Mouse (Mus musculus) liver, postnatal 0 days (tissue): Measurements from ENCODE around the gene St6galnac3. TPM values are rescaled to one million over a fixed set of nuclear protein-coding genes. Genes with fewer than 3 reads are reported as not detected.
A peak's percentile ranks its signal among the peaks of the same experiment; 100 is the strongest.

Experiments
- ATAC-seq: fragments of 200-750 bp; cut with Nextera tagmentation; 2 replicates; pipeline ENCODE4 v1.8.0; 2017; ENCODE audit warnings: mild to moderate bottlenecking, moderate library complexity
- DNase-seq: peaks from one replicate; pipeline ENCODE4 v3.0.0-alpha.2; 2016
- H3K27ac ChIP-seq: fragments of 300-500 bp; sonication (generic); 2 replicates; pipeline ENCODE4 v1.5.1; 2014; ENCODE audit warnings: antibody characterized with exemption, moderate library complexity, mild to moderate bottlenecking, low read depth
- H3K27me3 ChIP-seq: fragments of 300-500 bp; sonication (generic); 2 replicates; pipeline ENCODE4 v1.6.1; 2014; ENCODE audit warnings: low read length, control low read depth, mixed read lengths; ENCODE audit not compliant: insufficient read depth
- H3K36me3 ChIP-seq: fragments of 300-500 bp; sonication (generic); replicated peaks from 2 replicates; pipeline ENCODE4 v1.6.1; 2014; ENCODE audit warnings: mild to moderate bottlenecking, control low read depth, low read length, moderate library complexity, mixed read lengths; ENCODE audit not compliant: insufficient read depth
- H3K4me1 ChIP-seq: fragments of 300-500 bp; sonication (generic); 2 replicates; pipeline ENCODE4 v1.6.1; 2014; ENCODE audit warnings: antibody characterized with exemption, mild to moderate bottlenecking, control low read depth; ENCODE audit not compliant: insufficient read depth
- H3K4me2 ChIP-seq: fragments of 300-500 bp; sonication (generic); 2 replicates; pipeline ENCODE4 v1.6.1; 2014; ENCODE audit warnings: low read depth, mild to moderate bottlenecking, low read length, moderate library complexity, mixed read lengths
- H3K4me3 ChIP-seq: fragments of 300-500 bp; sonication (generic); 2 replicates; pipeline ENCODE4 v1.5.1; 2014; ENCODE audit warnings: low read depth, low read length
- H3K9ac ChIP-seq: fragments of 300-500 bp; sonication (generic); replicated peaks from 2 replicates; pipeline ENCODE4 v1.6.1; 2014; ENCODE audit warnings: mild to moderate bottlenecking, moderate library complexity
- H3K9me3 ChIP-seq: fragments of 300-500 bp; sonication (generic); 2 replicates; pipeline ENCODE4 v1.6.1; 2016; ENCODE audit warnings: mild to moderate bottlenecking, control low read depth, low read length, mixed read lengths
- CTCF ChIP-seq: sonication (generic); IDR thresholded peaks from 2 replicates; pipeline ENCODE4 v1.5.1; 2016; ENCODE audit warnings: antibody characterized with exemption, low read depth
- EP300 ChIP-seq: IDR thresholded peaks from 2 replicates; pipeline ENCODE4 v1.6.1; 2016; ENCODE audit warnings: antibody characterized with exemption, low read depth, mild to moderate bottlenecking
- WGBS: fragments of 180-500 bp; shearing (Covaris S2); extraction: QIAGEN DNeasy Blood & Tissue Kit; methylation state at CpG from one replicate; pipeline ENCODE4 v1.1.7; 2014; ENCODE audit not compliant: insufficient replicate concordance; 5-methylcytosine and 5-hydroxymethylcytosine counted together
- polyA plus RNA-seq: library from polyadenylated mRNA; unstranded; fragments of >200 nt; fragmentation: Nextera tagmentation; extraction: Ambion mirVana; gene quantifications from 2 replicates; pipeline ENCODE4 v1.2.1, GENCODE M21; 2015

Gene St6galnac3
- polyA plus RNA-seq, 1 experiment from 2014 or later = 5.0 TPM

DNA sequence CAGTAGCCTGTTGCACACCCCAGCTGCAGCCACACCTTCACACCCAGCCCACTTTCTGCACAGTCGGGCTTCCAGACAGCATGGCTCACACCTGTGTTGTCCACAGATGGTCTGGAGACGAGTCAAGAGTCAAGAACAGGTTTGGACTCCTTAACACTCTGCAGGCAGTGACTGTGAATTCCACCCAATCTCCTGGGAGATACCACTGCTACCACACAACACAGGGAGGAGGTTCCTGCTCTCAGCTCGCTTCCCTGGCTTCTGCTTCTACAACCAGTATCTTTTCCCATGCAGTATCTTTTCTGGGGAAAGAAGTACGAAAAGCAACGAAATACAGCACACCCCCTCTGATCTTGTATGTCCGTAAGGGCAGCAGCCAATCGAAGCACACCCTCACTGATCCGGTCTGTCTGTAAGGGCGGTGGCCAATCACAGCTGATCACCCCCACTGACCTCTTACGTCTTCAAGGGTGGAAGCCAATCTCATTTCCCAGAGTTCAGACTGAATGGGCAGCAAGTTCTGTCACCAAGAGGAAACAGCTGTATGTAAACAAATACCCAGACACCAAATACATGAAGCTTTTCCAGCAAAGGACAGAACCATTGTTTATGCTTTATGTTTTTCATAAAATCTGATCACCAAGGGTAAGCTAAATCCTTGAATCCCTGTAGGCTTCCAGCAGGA is 92.8 kb downstream of the St6galnac3 start:
- no peak overlapping the region for H3K4me2 ChIP-seq
- no peak overlapping the region for H3K4me3 ChIP-seq
- no peaks in the 10 kb centered on the region for H3K9me3 ChIP-seq
- H3K4me1 ChIP-seq = no peaks in the 10 kb centered on the region
- H3K36me3 ChIP-seq = no peaks in the 10 kb centered on the region
- no peak for DNase-seq
- TF ChIP-seq EP300 = no peak
- no peak for ATAC-seq
- H3K27me3 ChIP-seq = no peaks in the 10 kb centered on the region
- no peak overlapping the region for H3K9ac ChIP-seq
- no peak overlapping the region for H3K27ac ChIP-seq
- WGBS = 80% methylated on average over 10 of the region's 10 CpGs

DNA sequence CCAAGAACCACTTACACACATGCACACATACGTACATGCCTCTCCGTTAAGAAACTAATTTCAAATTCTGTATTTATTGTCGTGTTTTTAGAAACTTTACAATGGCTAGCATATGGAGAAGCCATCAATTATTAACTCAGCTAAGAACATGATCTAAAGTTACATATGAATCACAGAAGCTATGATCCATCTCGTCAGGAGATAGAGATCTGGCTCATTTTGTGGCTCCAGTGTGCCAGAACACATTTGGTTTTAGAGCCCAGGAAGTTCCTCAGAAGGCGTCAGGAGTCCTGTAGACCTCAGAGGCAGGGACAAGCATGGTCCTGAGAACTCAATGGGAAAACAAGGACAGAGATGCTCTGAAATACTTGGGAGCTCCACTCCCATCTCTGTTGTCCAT is 98.7 kb downstream of the St6galnac3 start:
- TF ChIP-seq CTCF (no peak), EP300 (no peak)
- H3K4me3 ChIP-seq = no peak overlapping the region
- 84% methylated on average over 5 of the region's 5 CpGs for WGBS
- H3K27me3 ChIP-seq = no peaks in the 10 kb centered on the region
- H3K9me3 ChIP-seq = no peaks in the 10 kb centered on the region
- DNase-seq = no peak
- H3K9ac ChIP-seq = no peak overlapping the region
- H3K4me1 ChIP-seq = no peaks in the 10 kb centered on the region
- H3K36me3 ChIP-seq = no peaks in the 10 kb centered on the region
- H3K4me2 ChIP-seq = no peak overlapping the region
- no peak for ATAC-seq
- no peak overlapping the region for H3K27ac ChIP-seq

DNA sequence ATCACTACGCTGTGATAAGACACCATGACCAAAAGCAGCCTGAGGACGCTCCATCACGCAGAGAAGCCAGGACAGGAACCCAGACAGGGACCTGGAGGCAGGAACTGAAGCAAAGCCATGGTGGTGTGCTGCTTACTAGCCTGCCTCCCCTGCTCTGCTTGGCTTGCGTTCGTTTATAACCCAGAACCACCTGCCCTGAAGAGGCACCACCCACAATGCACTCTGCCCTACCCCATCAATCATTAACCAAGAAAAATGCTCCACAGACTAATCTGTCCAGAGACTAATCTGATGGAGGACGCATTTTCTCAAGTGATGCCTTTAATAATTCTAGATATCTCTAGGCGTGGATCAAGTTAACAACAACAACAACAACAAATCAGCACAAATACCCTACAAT is 106.0 kb downstream of the St6galnac3 start:
- Histone ChIP-seq H3K27me3 (no peaks in the 10 kb centered on the region), H3K4me2 (no peak overlapping the region), H3K9me3 (no peaks in the 10 kb centered on the region), H3K4me1 (peaks cover 9% of the 10 kb centered on the region; the same call in 1 of the 2 replicates), H3K36me3 (no peaks in the 10 kb centered on the region), H3K27ac (no peak overlapping the region), H3K9ac (no peak overlapping the region), H3K4me3 (no peak overlapping the region)
- DNase-seq (no peak), ATAC-seq (peak; percentile 66; the same call in 1 of the 2 replicates)
- 90% methylated on average over 7 of the region's 7 CpGs for WGBS
- TF ChIP-seq EP300 = no peak
- TF ChIP-seq CTCF = no peak

DNA sequence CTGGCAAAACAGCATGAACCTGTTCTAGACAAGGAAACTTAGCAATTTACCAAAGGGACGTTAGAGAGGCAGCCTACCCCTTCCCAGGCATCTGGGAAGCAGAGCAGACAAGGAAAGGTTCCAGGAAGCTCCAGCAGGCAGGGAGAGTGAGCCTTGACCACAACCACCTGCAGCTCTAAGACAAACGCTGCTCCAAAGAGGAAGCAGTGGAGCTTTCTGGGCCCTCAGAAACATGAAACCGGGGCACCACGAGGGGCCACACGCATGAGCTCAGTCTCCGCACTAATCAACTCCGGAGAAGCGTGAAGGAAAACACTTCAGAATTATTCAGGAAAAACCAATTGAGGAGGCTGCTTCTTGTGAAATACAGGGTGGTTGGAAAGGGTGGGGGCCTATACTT is 108.1 kb downstream of the St6galnac3 start:
- DNase-seq (no peak), ATAC-seq (no peak)
- 37% methylated on average over 8 of the region's 8 CpGs for WGBS
- Histone ChIP-seq H3K9me3 (no peaks in the 10 kb centered on the region), H3K4me2 (no peak overlapping the region), H3K4me3 (no peak overlapping the region), H3K4me1 (peaks cover 9% of the 10 kb centered on the region; the same call in 1 of the 2 replicates), H3K36me3 (no peaks in the 10 kb centered on the region), H3K27ac (no peak overlapping the region), H3K27me3 (no peaks in the 10 kb centered on the region), H3K9ac (no peak overlapping the region)
- no peak for TF ChIP-seq EP300
- TF ChIP-seq CTCF = no peak

DNA sequence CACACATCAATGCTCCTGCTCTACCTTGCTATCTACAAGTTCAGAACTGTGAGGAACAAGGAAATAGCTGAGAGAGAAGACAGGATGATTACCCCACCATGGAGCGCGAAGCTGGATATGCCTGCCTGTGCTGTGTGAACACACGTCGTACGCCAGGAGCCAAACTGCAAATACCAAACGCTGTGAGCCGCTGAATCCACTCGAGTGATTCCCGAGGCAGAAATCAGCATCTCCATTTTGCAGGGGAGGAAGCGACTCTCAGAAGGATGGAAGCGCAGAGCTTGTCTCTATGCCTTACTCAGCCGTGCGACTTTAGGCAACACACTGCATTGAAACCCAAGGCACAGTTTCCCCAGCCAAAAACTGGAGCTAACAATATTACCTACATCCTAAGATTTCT is 114.7 kb downstream of the St6galnac3 start:
- TF ChIP-seq CTCF = no peak
- no peak for TF ChIP-seq EP300
- ATAC-seq = no peak
- no peak overlapping the region for H3K4me3 ChIP-seq
- no peak overlapping the region for H3K9ac ChIP-seq
- H3K27me3 ChIP-seq = no peaks in the 10 kb centered on the region
- DNase-seq = no peak
- H3K9me3 ChIP-seq = no peaks in the 10 kb centered on the region
- H3K4me1 ChIP-seq = no peaks in the 10 kb centered on the region
- 84% methylated on average over 13 of the region's 13 CpGs for WGBS
- H3K4me2 ChIP-seq = no peak overlapping the region
- H3K27ac ChIP-seq = no peak overlapping the region
- no peaks in the 10 kb centered on the region for H3K36me3 ChIP-seq

DNA sequence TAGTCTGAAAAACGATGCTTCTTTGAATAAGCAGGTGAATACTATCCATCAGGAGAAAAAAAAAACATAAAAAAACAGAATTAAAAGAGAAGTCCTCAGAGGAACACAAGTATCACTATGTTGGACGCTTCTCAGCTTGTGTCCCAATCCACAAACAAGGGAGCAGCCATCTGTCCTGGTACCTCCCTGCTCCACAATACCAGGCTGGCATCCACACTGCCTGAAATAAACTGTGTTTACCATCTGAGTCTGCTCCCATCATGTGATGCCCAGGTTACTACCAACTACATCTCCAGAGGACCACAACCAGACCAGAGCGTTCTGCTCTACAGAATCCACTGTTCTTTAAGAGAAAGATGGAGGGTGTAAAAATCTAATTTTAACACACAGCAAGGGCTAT is 118.6 kb downstream of the St6galnac3 start:
- Histone ChIP-seq H3K27me3 (no peaks in the 10 kb centered on the region), H3K4me1 (no peaks in the 10 kb centered on the region), H3K9me3 (no peaks in the 10 kb centered on the region), H3K9ac (no peak overlapping the region), H3K27ac (no peak overlapping the region), H3K4me2 (no peak overlapping the region), H3K36me3 (no peaks in the 10 kb centered on the region), H3K4me3 (no peak overlapping the region)
- TF ChIP-seq CTCF (no peak), EP300 (no peak)
- WGBS = 81% methylated on average over 3 of the region's 3 CpGs
- DNase-seq = no peak
- ATAC-seq = no peak

DNA sequence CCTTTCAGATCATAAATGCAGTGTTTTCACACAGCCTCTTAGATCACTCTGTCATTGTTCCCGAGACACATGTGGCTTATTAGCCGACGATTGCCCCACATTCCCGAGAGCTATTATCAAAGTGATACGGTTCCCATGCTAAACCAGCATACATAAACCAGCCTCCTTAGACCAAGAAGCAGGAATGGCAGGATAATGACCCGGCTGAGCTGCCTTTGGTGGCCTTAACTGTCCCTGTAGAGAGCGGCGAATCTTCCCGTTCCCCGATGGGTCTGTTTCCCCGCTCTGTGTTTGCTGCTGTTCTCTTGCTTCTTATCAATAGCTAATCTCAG is 119.2 kb downstream of the St6galnac3 start:
- Histone ChIP-seq H3K9me3 (no peaks in the 10 kb centered on the region), H3K27me3 (no peaks in the 10 kb centered on the region), H3K9ac (no peak overlapping the region), H3K4me3 (no peak overlapping the region), H3K4me2 (no peak overlapping the region), H3K27ac (no peak overlapping the region), H3K4me1 (no peaks in the 10 kb centered on the region), H3K36me3 (no peaks in the 10 kb centered on the region)
- ATAC-seq = no peak
- no peak for DNase-seq
- TF ChIP-seq CTCF (no peak), EP300 (no peak)
- WGBS = 85% methylated on average over 11 of the region's 11 CpGs
